Mouse (Mus musculus) 3134 (cell line): ENCODE measurements at regions not wholly inside any gene's neighbourhood (a gene's known extent, or its start where the extent isn't known, plus 50 kb on each side); places are given as distances from the start of the nearest gene placed in this dataset.
"Not testable (repeated sequence)": the region's sequence is repeated elsewhere in the genome, so short reads cannot be mapped to it uniquely, and the experiment has no call there.

ENCODE experiments used
- DNase-seq: peaks from one replicate; pipeline ENCODE4 v3.0.0-alpha.2; 2011; ENCODE audit warnings: low spot score; ENCODE audit not compliant: insufficient read length; ENCODE audit errors: extremely low read depth

- DNase-seq = no peak
Observed at GRCm38 (mm10) chr3:128429706-128430105, 533.6 kb upstream of the Fam241a start.

GRCm38 (mm10) chr3:128415568-128415967 lies 519.4 kb upstream of the Fam241a start:
- DNase-seq = no peak

- no peak for DNase-seq
Observed at GRCm38 (mm10) chr3:128413481-128413880, 517.4 kb upstream of the Fam241a start.

GRCm38 (mm10) chr3:128412157-128412556 lies 516.0 kb upstream of the Fam241a start:
- no peak for DNase-seq

GRCm38 (mm10) chr3:128394805-128395204 lies 498.7 kb upstream of the Fam241a start:
- no peak for DNase-seq

- no peak for DNase-seq
Observed at GRCm38 (mm10) chr3:128380579-128380978, 484.5 kb upstream of the Fam241a start.

- no peak for DNase-seq
Observed at GRCm38 (mm10) chr3:128369521-128370127, 473.5 kb upstream of the Fam241a start.

GRCm38 (mm10) chr3:128362310-128362709 lies 466.2 kb upstream of the Fam241a start:
- DNase-seq = no peak

GRCm38 (mm10) chr3:128349123-128349522 lies 453.0 kb upstream of the Fam241a start:
- not testable (repeated sequence) for DNase-seq

- no peak for DNase-seq
Observed at GRCm38 (mm10) chr3:128347782-128348574, 451.9 kb upstream of the Fam241a start.

GRCm38 (mm10) chr3:128337508-128337907 lies 441.4 kb upstream of the Fam241a start:
- no peak for DNase-seq

GRCm38 (mm10) chr3:128337031-128337430 lies 440.9 kb upstream of the Fam241a start:
- peak; percentile 31 for DNase-seq

- no peak for DNase-seq
Observed at GRCm38 (mm10) chr3:128327677-128328076, 431.6 kb upstream of the Fam241a start.

GRCm38 (mm10) chr3:128301312-128301711 lies 405.2 kb upstream of the Fam241a start:
- DNase-seq = no peak

GRCm38 (mm10) chr3:128298110-128298509 lies 402.0 kb upstream of the Fam241a start:
- DNase-seq = no peak

- no peak for DNase-seq
Observed at GRCm38 (mm10) chr3:128287846-128288245, 391.7 kb upstream of the Fam241a start.

- DNase-seq = no peak
Observed at GRCm38 (mm10) chr3:128285214-128285613, 389.1 kb upstream of the Fam241a start.

- DNase-seq = no peak
Observed at GRCm38 (mm10) chr3:128280626-128281025, 384.5 kb upstream of the Fam241a start.

- DNase-seq = no peak
Observed at GRCm38 (mm10) chr3:128270576-128270975, 374.5 kb upstream of the Fam241a start.

GRCm38 (mm10) chr3:128261208-128261607 lies 365.1 kb upstream of the Fam241a start:
- DNase-seq = no peak

- no peak for DNase-seq
Observed at GRCm38 (mm10) chr3:128247816-128248215, 351.7 kb upstream of the Fam241a start.

- DNase-seq = no peak
Observed at GRCm38 (mm10) chr3:128239813-128240421, 343.8 kb upstream of the Fam241a start.
